Mouse (Mus musculus): ENCODE data around the gene Adh7. TPM values are rescaled to one million over a fixed set of nuclear protein-coding genes. Genes with fewer than 3 reads are reported as not detected.

Adh7 gene
- polyA plus RNA-seq (2016; fragmentation: Nextera tagmentation; extraction: Ambion mirVana) = 0.25 TPM in 1 of 2 replicates, not detected in the other

DNA sequence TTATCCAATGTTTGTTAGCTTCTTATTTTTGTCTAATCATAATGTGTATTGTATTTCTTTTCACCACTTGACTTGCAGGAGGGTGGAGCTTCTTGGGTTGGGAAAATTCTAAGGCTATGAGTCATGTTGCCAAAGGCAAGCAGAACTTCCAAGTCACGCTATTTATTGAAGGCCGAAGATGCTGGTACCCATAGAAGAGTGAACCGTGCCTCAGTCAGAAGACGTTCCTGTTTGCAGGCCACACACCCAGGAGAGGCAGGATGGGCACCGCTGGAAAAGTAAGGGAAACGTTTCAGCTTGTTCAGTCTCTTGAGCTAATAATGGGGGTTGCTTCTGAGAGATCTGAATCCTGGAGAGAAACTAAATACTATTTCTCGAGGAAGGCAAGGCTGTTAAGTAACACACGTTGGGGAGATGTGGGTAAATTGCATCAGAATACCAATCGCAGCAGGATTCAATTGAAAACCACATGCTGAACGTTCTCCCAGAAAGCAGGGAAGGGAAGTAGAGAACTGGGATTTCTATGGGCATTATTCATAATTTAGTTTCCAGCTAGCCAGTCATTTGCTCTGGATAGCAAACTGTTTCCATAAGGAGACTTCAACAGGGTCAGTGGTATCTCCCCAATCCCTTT lies at the start of gene Adh7:
Adh7 (plus strand) TSS at position 130 of the 634 bp plus-strand sequence.
- H3K27ac ChIP-seq (replicated peaks) = no peak within 1 kb of the TSS
- H3K36me3 ChIP-seq = no peaks in the 10 kb centered on the region
- H3K27me3 ChIP-seq (ENCODE audit: low read depth, poor library complexity, severe bottlenecking) = no peaks in the 10 kb centered on the region
- no peaks in the 10 kb centered on the region for H3K9me3 ChIP-seq (replicated peaks)
- 83% methylated on average over 10 of the region's 10 CpGs for WGBS
- peaks cover 17% of the 10 kb centered on the region for H3K4me1 ChIP-seq
- no peak for DNase-seq (ENCODE audit: low spot score)
- no peak within 1 kb of the TSS for H3K4me3 ChIP-seq

- Histone ChIP-seq H3K27ac (replicated peaks) (no peak overlapping the region), H3K9me3 (replicated peaks) (no peaks in the 10 kb centered on the region; the same call in 1 of the 2 replicates), H3K4me3 (no peak overlapping the region), H3K27me3 (ENCODE audit: low read depth, poor library complexity, severe bottlenecking) (no peaks in the 10 kb centered on the region), H3K36me3 (no peaks in the 10 kb centered on the region), H3K4me1 (no peaks in the 10 kb centered on the region)
- no peak for DNase-seq (ENCODE audit: low spot score)
- 76% methylated on average over 10 of the region's 10 CpGs for WGBS
These were observed 44.3 kb upstream of the Adh7 start for GRCm38 (mm10) chr3:138173291-138173690.

DNA sequence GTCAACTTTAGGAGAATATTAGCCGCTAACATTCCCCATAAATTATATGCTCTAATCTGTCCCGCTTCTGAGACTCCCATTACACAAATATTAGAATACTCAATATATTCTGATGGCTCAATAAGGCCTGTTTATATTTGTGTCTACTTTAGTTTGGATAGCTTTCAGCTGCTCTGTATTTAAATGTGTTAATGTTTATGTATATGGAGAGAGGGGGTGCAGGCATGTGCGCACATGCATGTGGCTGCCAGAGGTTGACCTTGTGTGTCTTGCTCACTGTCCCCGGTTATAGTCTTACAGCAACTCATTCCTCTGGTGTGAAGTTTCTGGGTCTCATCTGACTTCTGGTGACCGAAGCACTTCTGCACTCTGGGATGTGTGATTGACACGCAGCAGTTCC lies 42.0 kb upstream of the Adh7 start:
- H3K27me3 ChIP-seq (ENCODE audit: low read depth, poor library complexity, severe bottlenecking) = no peaks in the 10 kb centered on the region

GRCm38 (mm10) chr3:138182019-138182418 lies 35.5 kb upstream of the Adh7 start:
- WGBS = 91% methylated on average over 2 of the region's 2 CpGs
- no peaks in the 10 kb centered on the region for H3K9me3 ChIP-seq (replicated peaks)

More for the DNA sequence above, 42.0 kb upstream of the Adh7 start:
- Histone ChIP-seq H3K4me1 (no peaks in the 10 kb centered on the region), H3K27ac (replicated peaks) (no peak overlapping the region), H3K4me3 (no peak overlapping the region), H3K9me3 (replicated peaks) (no peaks in the 10 kb centered on the region; the same call in 1 of the 2 replicates), H3K36me3 (no peaks in the 10 kb centered on the region)
- WGBS = 93% methylated on average over 6 of the region's 6 CpGs
- no peak for DNase-seq (ENCODE audit: low spot score)

GRCm38 (mm10) chr3:138183371-138183770 lies 34.2 kb upstream of the Adh7 start:
- H3K4me1 ChIP-seq = peaks cover 10% of the 10 kb centered on the region
- no peak overlapping the region for H3K27ac ChIP-seq (replicated peaks)
- DNase-seq (ENCODE audit: low spot score) = no peak
- 92% methylated on average over 7 of the region's 7 CpGs for WGBS
- no peaks in the 10 kb centered on the region for H3K36me3 ChIP-seq
- no peaks in the 10 kb centered on the region for H3K27me3 ChIP-seq (ENCODE audit: low read depth, poor library complexity, severe bottlenecking)
- no peaks in the 10 kb centered on the region for H3K9me3 ChIP-seq (replicated peaks)
- H3K4me3 ChIP-seq = no peak overlapping the region

More at GRCm38 (mm10) chr3:138182019-138182418, 35.5 kb upstream of the Adh7 start:
- no peaks in the 10 kb centered on the region for H3K27me3 ChIP-seq (ENCODE audit: low read depth, poor library complexity, severe bottlenecking)
- H3K4me3 ChIP-seq = no peak overlapping the region
- H3K27ac ChIP-seq (replicated peaks) = no peak overlapping the region
- peaks cover 10% of the 10 kb centered on the region for H3K4me1 ChIP-seq
- DNase-seq (ENCODE audit: low spot score) = no peak
- no peaks in the 10 kb centered on the region for H3K36me3 ChIP-seq

GRCm38 (mm10) chr3:138185290-138185689 lies 32.3 kb upstream of the Adh7 start:
- WGBS = 85% methylated on average over 4 of the region's 4 CpGs
- H3K27ac ChIP-seq (replicated peaks) = no peak overlapping the region
- H3K4me3 ChIP-seq = no peak overlapping the region
- no peaks in the 10 kb centered on the region for H3K36me3 ChIP-seq
- DNase-seq (ENCODE audit: low spot score) = no peak
- H3K9me3 ChIP-seq (replicated peaks) = no peaks in the 10 kb centered on the region
- H3K4me1 ChIP-seq = peaks cover 10% of the 10 kb centered on the region
- H3K27me3 ChIP-seq (ENCODE audit: low read depth, poor library complexity, severe bottlenecking) = no peaks in the 10 kb centered on the region

DNA sequence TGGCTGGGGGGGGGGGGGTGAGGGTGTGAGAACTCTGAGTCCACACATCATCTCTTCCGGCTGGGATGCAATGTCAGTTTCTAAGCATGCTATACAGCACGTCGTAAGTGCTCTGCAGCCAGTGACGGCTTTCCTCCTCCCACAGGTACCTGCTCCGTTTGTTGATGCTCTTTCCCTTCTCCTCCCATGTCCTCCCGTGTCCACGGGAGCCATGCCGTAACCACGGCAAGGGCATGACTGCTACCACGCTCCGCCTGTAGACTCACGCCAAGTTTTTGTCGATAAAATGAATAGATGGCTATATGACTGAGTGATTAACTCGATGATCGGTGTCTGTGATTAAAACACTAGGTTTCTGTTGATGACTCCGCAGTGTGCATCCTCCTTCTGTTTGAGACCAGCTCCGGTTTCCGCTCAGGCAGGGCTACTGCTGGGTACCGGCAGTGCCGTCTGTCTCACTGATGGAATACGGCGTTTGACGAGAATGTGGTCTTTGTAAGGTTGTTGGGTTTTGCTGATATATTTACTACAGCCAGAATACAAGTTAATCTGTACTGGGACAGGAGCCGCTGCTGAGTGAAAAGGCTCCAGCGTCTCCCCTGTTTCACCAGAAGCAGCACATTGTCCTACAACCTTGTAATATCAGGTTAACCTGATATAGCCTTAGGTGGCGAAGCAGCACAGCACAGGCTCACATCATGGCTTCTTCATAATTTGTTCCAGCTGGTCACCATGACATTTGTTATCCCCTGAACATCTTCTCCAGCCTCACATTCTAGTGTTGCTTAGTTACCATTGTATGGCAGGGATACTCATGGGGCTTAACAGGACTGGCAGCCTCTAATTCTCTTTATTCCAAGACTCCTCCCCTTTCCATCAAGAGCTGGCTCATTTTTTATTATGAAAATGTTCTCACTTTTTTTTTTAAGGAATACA lies 31.3 kb upstream of the Adh7 start:
- Histone ChIP-seq H3K36me3 (no peaks in the 10 kb centered on the region), H3K27me3 (ENCODE audit: low read depth, poor library complexity, severe bottlenecking) (no peaks in the 10 kb centered on the region), H3K27ac (replicated peaks) (no peak overlapping the region), H3K4me1 (peaks cover 10% of the 10 kb centered on the region), H3K4me3 (no peak overlapping the region), H3K9me3 (replicated peaks) (no peaks in the 10 kb centered on the region)
- no peak for DNase-seq (ENCODE audit: low spot score)
- WGBS = 94% methylated on average over 26 of the region's 26 CpGs

DNA sequence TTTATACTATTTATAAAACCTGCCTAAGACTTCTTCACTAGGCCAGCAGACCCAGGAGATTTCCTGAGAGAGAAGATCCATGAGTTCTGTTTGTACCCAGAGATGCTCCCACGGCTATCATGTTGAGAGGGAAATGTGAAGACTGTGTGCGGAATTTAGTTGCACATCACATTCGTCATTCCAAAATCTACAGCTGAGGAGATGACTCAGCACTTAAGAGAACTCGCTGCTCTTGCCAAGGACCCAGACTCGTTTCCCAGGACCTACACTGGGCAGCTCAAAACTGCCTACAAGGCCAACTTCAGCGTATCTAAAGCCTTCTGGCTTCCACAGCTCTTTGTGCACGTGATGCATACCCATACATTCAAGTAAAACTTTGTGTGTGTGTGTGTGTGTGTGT lies 25.3 kb upstream of the Adh7 start:
- Histone ChIP-seq H3K4me3 (no peak overlapping the region), H3K27me3 (ENCODE audit: low read depth, poor library complexity, severe bottlenecking) (peaks cover 2% of the 10 kb centered on the region; the same call in 1 of the 2 replicates), H3K27ac (replicated peaks) (no peak overlapping the region), H3K4me1 (no peaks in the 10 kb centered on the region), H3K9me3 (replicated peaks) (no peaks in the 10 kb centered on the region), H3K36me3 (no peaks in the 10 kb centered on the region)
- DNase-seq (ENCODE audit: low spot score) = no peak
- 91% methylated on average over 7 of the region's 7 CpGs for WGBS

DNA sequence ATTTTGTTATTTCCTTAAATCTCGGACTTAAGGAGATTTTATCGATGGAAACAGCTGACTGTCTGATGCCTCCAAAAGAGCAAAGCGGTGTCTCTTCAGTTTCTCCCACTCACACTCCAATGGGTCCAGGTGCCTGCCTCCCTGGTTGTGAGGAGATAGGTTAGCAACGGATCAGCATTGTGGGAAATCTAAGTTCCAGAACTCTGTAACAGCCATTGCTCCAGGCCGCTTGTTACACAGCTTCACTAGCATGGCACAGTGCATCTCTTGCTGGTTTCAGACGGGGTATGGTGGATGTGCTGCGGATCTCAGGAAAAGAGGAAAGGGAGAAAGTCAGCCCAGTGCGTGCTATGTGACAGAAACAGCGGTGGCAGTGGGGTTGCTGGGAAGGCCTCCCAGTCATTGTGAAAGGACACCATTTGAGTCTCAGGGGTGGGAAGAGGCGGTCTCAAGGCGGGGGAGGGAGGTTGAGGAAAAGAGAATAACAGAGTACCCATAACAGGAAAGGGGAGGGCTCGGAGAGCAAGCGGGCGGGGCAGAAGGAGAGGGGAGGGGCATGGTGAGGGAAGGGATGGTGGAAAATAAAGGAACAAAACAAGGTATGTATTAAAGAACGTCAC lies 23.8 kb upstream of the Adh7 start, which contains the start of gene 4930579F01Rik:
4930579F01Rik (minus strand) TSS at position 143 of the 620 bp plus-strand sequence.
- no peak for DNase-seq (ENCODE audit: low spot score)
- Histone ChIP-seq H3K27ac (replicated peaks) (no peak within 1 kb of the TSS), H3K4me1 (peaks cover 6% of the 10 kb centered on the region), H3K36me3 (no peaks in the 10 kb centered on the region), H3K27me3 (ENCODE audit: low read depth, poor library complexity, severe bottlenecking) (peaks cover 5% of the 10 kb centered on the region; the same call in 1 of the 2 replicates), H3K9me3 (replicated peaks) (no peaks in the 10 kb centered on the region), H3K4me3 (no peak within 1 kb of the TSS)
- 78% methylated on average over 15 of the region's 15 CpGs for WGBS

GRCm38 (mm10) chr3:138197093-138197492 lies 20.5 kb upstream of the Adh7 start:
- H3K4me1 ChIP-seq = peaks cover 6% of the 10 kb centered on the region
- no peaks in the 10 kb centered on the region for H3K9me3 ChIP-seq (replicated peaks)
- DNase-seq (ENCODE audit: low spot score) = no peak
- H3K4me3 ChIP-seq = no peak overlapping the region
- no peak overlapping the region for H3K27ac ChIP-seq (replicated peaks)
- H3K27me3 ChIP-seq (ENCODE audit: low read depth, poor library complexity, severe bottlenecking) = peaks cover 5% of the 10 kb centered on the region; the same call in 1 of the 2 replicates
- no peaks in the 10 kb centered on the region for H3K36me3 ChIP-seq
- 85% methylated on average over 14 of the region's 14 CpGs for WGBS

GRCm38 (mm10) chr3:138197556-138197955 lies 20.0 kb upstream of the Adh7 start:
- WGBS = 79% methylated on average over 9 of the region's 9 CpGs
- H3K9me3 ChIP-seq (replicated peaks) = no peaks in the 10 kb centered on the region
- H3K27ac ChIP-seq (replicated peaks) = no peak overlapping the region
- no peak for DNase-seq (ENCODE audit: low spot score)
- H3K27me3 ChIP-seq (ENCODE audit: low read depth, poor library complexity, severe bottlenecking) = peaks cover 5% of the 10 kb centered on the region; the same call in 1 of the 2 replicates
- no peak overlapping the region for H3K4me3 ChIP-seq
- H3K36me3 ChIP-seq = no peaks in the 10 kb centered on the region
- H3K4me1 ChIP-seq = peaks cover 6% of the 10 kb centered on the region

DNA sequence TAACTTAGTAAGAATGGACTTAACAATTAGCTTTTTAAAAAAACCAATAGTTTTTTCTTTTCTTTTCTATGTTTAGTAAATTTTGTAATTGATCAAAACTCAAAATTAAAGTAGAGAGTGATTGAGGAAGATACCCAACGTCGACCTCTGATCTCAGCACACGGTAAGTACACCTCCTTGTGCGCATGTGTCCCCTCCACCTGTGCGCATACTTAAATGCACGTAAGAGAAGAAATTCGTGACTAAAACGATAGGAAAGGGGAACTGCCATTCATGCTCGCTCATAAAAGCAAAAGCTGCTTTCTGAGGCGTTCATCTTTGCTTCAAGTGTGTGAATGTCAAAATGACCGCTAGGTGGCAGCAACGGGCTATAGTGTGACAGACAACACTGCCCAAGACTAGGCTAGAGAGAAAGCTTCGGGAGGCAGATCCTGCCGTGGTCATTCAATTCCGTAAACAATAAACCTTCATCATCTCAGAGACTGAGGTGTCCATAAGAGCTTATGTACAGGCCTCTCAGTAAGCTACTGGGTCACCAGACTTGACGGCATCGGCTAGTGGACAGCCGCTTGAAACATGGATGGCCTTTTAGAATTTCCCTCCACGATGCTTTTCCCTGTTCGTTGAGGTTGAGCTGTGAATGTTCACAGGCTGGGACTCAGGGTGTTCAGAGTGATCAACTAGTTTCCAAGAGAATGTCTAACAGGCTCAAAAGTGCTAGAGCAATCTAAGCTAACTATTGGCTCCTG lies 19.4 kb upstream of the Adh7 start:
- H3K27ac ChIP-seq (replicated peaks) = peak overlapping the region; percentile 73
- H3K4me1 ChIP-seq = peaks cover 6% of the 10 kb centered on the region
- 33% methylated on average over 20 of the region's 20 CpGs for WGBS
- no peaks in the 10 kb centered on the region for H3K36me3 ChIP-seq
- H3K27me3 ChIP-seq (ENCODE audit: low read depth, poor library complexity, severe bottlenecking) = peaks cover 5% of the 10 kb centered on the region; the same call in 1 of the 2 replicates
- DNase-seq (ENCODE audit: low spot score) = peak; percentile 88
- H3K9me3 ChIP-seq (replicated peaks) = no peaks in the 10 kb centered on the region
- peak overlapping the region; percentile 33 for H3K4me3 ChIP-seq
